Mouse (Mus musculus) liver, embryonic 14.5 days (tissue): ENCODE measurements around the gene Coro7. TPM values are rescaled to one million over a fixed set of nuclear protein-coding genes. Genes with fewer than 3 reads are reported as not detected.

Experiments used
- ATAC-seq: fragments of 200-750 bp; cut with Nextera tagmentation; 2 replicates; pipeline ENCODE4 v1.8.0; 2017; ENCODE audit warnings: moderate number of reproducible peaks, mild to moderate bottlenecking, moderate library complexity; ENCODE audit not compliant: insufficient read depth
- DNase-seq, 3 experiments: peaks; one replicate each; pipeline ENCODE4 v3.0.0-alpha.2; 2012 to 2013; ENCODE audit warnings: low read depth in 3 of 3, low spot score in 3 of 3
- H3K27ac ChIP-seq: fragments of 300-500 bp; sonication (generic); 2 replicates; pipeline ENCODE4 v1.5.1; 2014; ENCODE audit warnings: moderate library complexity, mild to moderate bottlenecking, control low read depth, inconsistent platforms
- H3K27me3 ChIP-seq: fragments of 300-500 bp; sonication (generic); 2 replicates; pipeline ENCODE4 v1.6.1; 2014; ENCODE audit warnings: mild to moderate bottlenecking, low read length, moderate library complexity; ENCODE audit not compliant: control insufficient read depth, insufficient read depth
- H3K36me3 ChIP-seq: fragments of 300-500 bp; sonication (generic); replicated peaks from 2 replicates; pipeline ENCODE4 v1.6.1; 2014; ENCODE audit warnings: low read depth; ENCODE audit not compliant: control insufficient read depth, insufficient read depth
- H3K4me1 ChIP-seq, 2 experiments: fragments of 200-500 bp in 1 of 2; fragments of 300-500 bp in 1 of 2; sonication (generic) in 1 of 2; replicated peaks; 2 replicates each; pipeline ENCODE4 v1.6.1; 2012 to 2014; ENCODE audit warnings: antibody characterized with exemption in 1 of 2, inconsistent platforms in 1 of 2, low read length in 1 of 2; ENCODE audit not compliant: control insufficient read depth in 2 of 2, insufficient read depth in 2 of 2
- H3K4me2 ChIP-seq: fragments of 300-500 bp; sonication (generic); 2 replicates; pipeline ENCODE4 v1.6.1; 2014; ENCODE audit warnings: low read depth, mild to moderate bottlenecking, control low read depth, moderate library complexity
- H3K4me3 ChIP-seq, 2 experiments: fragments of 200-500 bp in 1 of 2; fragments of 300-500 bp in 1 of 2; sonication (generic) in 1 of 2; 2 replicates each; pipeline ENCODE4 v1.5.1; 2012 to 2014; ENCODE audit warnings: low read depth in 2 of 2, low read length in 2 of 2, mild to moderate bottlenecking in 2 of 2, control low read depth in 1 of 2, inconsistent platforms in 1 of 2, moderate library complexity in 1 of 2; ENCODE audit not compliant: insufficient read depth in 1 of 2
- H3K9ac ChIP-seq: fragments of 300-500 bp; sonication (generic); replicated peaks from 2 replicates; pipeline ENCODE4 v1.6.1; 2014; ENCODE audit warnings: mild to moderate bottlenecking, control low read depth, moderate library complexity
- H3K9me3 ChIP-seq: fragments of 300-500 bp; sonication (generic); 2 replicates; pipeline ENCODE4 v1.6.1; 2016; ENCODE audit warnings: low read length, mixed read lengths; ENCODE audit not compliant: control insufficient read depth
- CTCF ChIP-seq: IDR thresholded peaks from 2 replicates; pipeline ENCODE4 v1.5.1; 2016; ENCODE audit warnings: antibody characterized with exemption, low read depth, control low read depth
- EP300 ChIP-seq: IDR thresholded peaks from 2 replicates; pipeline ENCODE4 v1.6.1; 2016; ENCODE audit warnings: antibody characterized with exemption, low read depth
- WGBS: fragments of 180-500 bp; shearing (Covaris S2); extraction: QIAGEN DNeasy Blood & Tissue Kit; methylation state at CpG from one replicate; pipeline ENCODE4 v1.1.7; 2014; ENCODE audit not compliant: insufficient replicate concordance; 5-methylcytosine and 5-hydroxymethylcytosine counted together
- polyA plus RNA-seq, 2 experiments: library from polyadenylated mRNA; depleted of rRNA in 1 of 2; stranded (reverse) in 1 of 2; unstranded in 1 of 2; fragments of >200 nt; fragmentation: Nextera tagmentation in 1 of 2; extraction: Ambion mirVana in 1 of 2; gene quantifications; 2 replicates each; pipeline versions ENCODE4 v1.2.1 to v1.2.3; 2012 to 2014

The Coro7 gene
- polyA plus RNA-seq, 2 experiments: 5.1 to 10.4 TPM

GRCm38 (mm10) chr16:4641119-4641838 is 38.3 kb downstream of the Coro7 start:
- Histone ChIP-seq H3K4me2 (peak overlapping the region; percentile 87), H3K27ac (no peak overlapping the region), H3K9me3 (no peaks in the 10 kb centered on the region), H3K4me3 (peak overlapping the region; percentile 12 to 53; a peak in 3 of 4 replicates), H3K4me1 (peaks cover 10 to 20% of the 10 kb centered on the region in 2 experiments), H3K36me3 (no peaks in the 10 kb centered on the region), H3K9ac (no peak overlapping the region), H3K27me3 (no peaks in the 10 kb centered on the region)
- DNase-seq: no peak
- no peak for ATAC-seq
- WGBS: 44% methylated on average over 3 of the region's 3 CpGs
- no peak for TF ChIP-seq CTCF
- no peak for TF ChIP-seq EP300

- no peak for TF ChIP-seq CTCF
- no peak for TF ChIP-seq EP300
- no peaks in the 10 kb centered on the region for H3K27me3 ChIP-seq
- DNase-seq (peak in 1 of 3 experiments; percentile 23), ATAC-seq (peak; percentile 32)
- H3K4me2 ChIP-seq: peak overlapping the region; percentile 87
- no peaks in the 10 kb centered on the region for H3K36me3 ChIP-seq
- peak overlapping the region; percentile 53 to 57 for H3K4me3 ChIP-seq
- H3K9me3 ChIP-seq: no peaks in the 10 kb centered on the region
- no peak overlapping the region; the same call in 1 of the 2 replicates for H3K27ac ChIP-seq
- WGBS: 11% methylated on average over 17 of the region's 17 CpGs
- peaks cover 10 to 22% of the 10 kb centered on the region in 2 experiments for H3K4me1 ChIP-seq
- H3K9ac ChIP-seq: peak overlapping the region; percentile 62
Observed at GRCm38 (mm10) chr16:4640267-4641005, 39.1 kb downstream of the Coro7 start.

- Histone ChIP-seq H3K4me3 (peak within 1 kb of the TSS; percentile 53 to 57), H3K36me3 (no peaks in the 10 kb centered on the region), H3K9ac (peak within 1 kb of the TSS; percentile 62), H3K4me1 (peaks cover 10 to 22% of the 10 kb centered on the region in 2 experiments), H3K27me3 (no peaks in the 10 kb centered on the region), H3K9me3 (no peaks in the 10 kb centered on the region), H3K4me2 (peak within 1 kb of the TSS; percentile 87), H3K27ac (no peak within 1 kb of the TSS; the same call in 1 of the 2 replicates)
- DNase-seq: peak; percentile 75 to 76 (median 75)
- ATAC-seq: peak; percentile 93
- WGBS: under 1% methylated on average over 22 of the region's 22 CpGs
- no peak for TF ChIP-seq EP300
- TF ChIP-seq CTCF: no peak
Observed at GRCm38 (mm10) chr16:4639831-4640237, 39.7 kb downstream of the Coro7 start, which contains the start of the genes Vasn and Dnaja3. Vasn (plus strand) TSS chr16:4639941. Dnaja3 (plus strand) TSS chr16:4639989.

GRCm38 (mm10) chr16:4638891-4639390 is 40.6 kb downstream of the Coro7 start:
- Histone ChIP-seq H3K4me1 (peaks cover 10 to 22% of the 10 kb centered on the region in 2 experiments), H3K9ac (no peak overlapping the region), H3K4me3 (no peak overlapping the region), H3K36me3 (no peaks in the 10 kb centered on the region), H3K27ac (no peak overlapping the region), H3K4me2 (no peak overlapping the region), H3K27me3 (no peaks in the 10 kb centered on the region), H3K9me3 (no peaks in the 10 kb centered on the region)
- ATAC-seq (no peak), DNase-seq (no peak)
- no peak for TF ChIP-seq CTCF
- TF ChIP-seq EP300: no peak
- WGBS: 74% methylated on average over 3 of the region's 3 CpGs

GRCm38 (mm10) chr16:4635760-4636159 is 43.8 kb downstream of the Coro7 start:
- Histone ChIP-seq H3K27me3 (no peaks in the 10 kb centered on the region), H3K4me1 (peaks cover 10 to 16% of the 10 kb centered on the region in 2 experiments), H3K9me3 (no peaks in the 10 kb centered on the region), H3K36me3 (no peaks in the 10 kb centered on the region), H3K4me2 (no peak overlapping the region), H3K27ac (no peak overlapping the region), H3K9ac (no peak overlapping the region), H3K4me3 (no peak overlapping the region)
- DNase-seq (no peak), ATAC-seq (no peak)
- TF ChIP-seq CTCF (no peak), EP300 (no peak)
- 82% methylated on average over 4 of the region's 4 CpGs for WGBS
